Mouse (Mus musculus) embryonic facial prominence, embryonic 12.5 days (tissue): ENCODE data around the gene Chek1. TPM values are rescaled to one million over a fixed set of nuclear protein-coding genes. Genes with fewer than 3 reads are reported as not detected.

Experiments
- ATAC-seq: fragments of 200-750 bp; cut with Nextera tagmentation; 2 replicates; pipeline ENCODE4 v1.8.0; 2017; ENCODE audit not compliant: insufficient number of reproducible peaks, insufficient read depth, low FRiP score, low TSS enrichment
- H3K27ac ChIP-seq: fragments of 300-500 bp; sonication (generic); 2 replicates; pipeline ENCODE4 v1.5.1; 2016; ENCODE audit warnings: mild to moderate bottlenecking
- H3K27me3 ChIP-seq: fragments of 300-500 bp; sonication (generic); 2 replicates; pipeline ENCODE4 v1.6.1; 2016; ENCODE audit warnings: mild to moderate bottlenecking, moderate library complexity
- H3K36me3 ChIP-seq: fragments of 300-500 bp; sonication (generic); 2 replicates; pipeline ENCODE4 v1.6.1; 2016; ENCODE audit warnings: mild to moderate bottlenecking
- H3K4me1 ChIP-seq: fragments of 300-500 bp; sonication (generic); 2 replicates; pipeline ENCODE4 v1.6.1; 2016
- H3K4me2 ChIP-seq: fragments of 300-500 bp; sonication (generic); replicated peaks from 2 replicates; pipeline ENCODE4 v1.6.1; 2016; ENCODE audit warnings: mild to moderate bottlenecking, moderate library complexity
- H3K4me3 ChIP-seq: fragments of 300-500 bp; sonication (generic); 2 replicates; pipeline ENCODE4 v1.5.1; 2016; ENCODE audit warnings: mild to moderate bottlenecking
- H3K9ac ChIP-seq: fragments of 300-500 bp; sonication (generic); 2 replicates; pipeline ENCODE4 v1.6.1; 2016; ENCODE audit warnings: mild to moderate bottlenecking, moderate library complexity
- H3K9me3 ChIP-seq: fragments of 300-500 bp; sonication (generic); 2 replicates; pipeline ENCODE4 v1.6.1; 2016; ENCODE audit warnings: mild to moderate bottlenecking, moderate library complexity
- WGBS: fragments of 180-500 bp; shearing (Covaris S2); methylation state at CpG from one replicate; pipeline ENCODE4 v1.1.7; 2016; 5-methylcytosine and 5-hydroxymethylcytosine counted together
- polyA plus RNA-seq: library from polyadenylated mRNA; unstranded; fragments of >200 nt; fragmentation: Nextera tagmentation; extraction: Ambion mirVana; gene quantifications from 2 replicates; pipeline ENCODE4 v1.2.1, GENCODE M21; 2016

Chek1 gene
- polyA plus RNA-seq, result 50.6 and 51.6 TPM in 2 replicates

DNA sequence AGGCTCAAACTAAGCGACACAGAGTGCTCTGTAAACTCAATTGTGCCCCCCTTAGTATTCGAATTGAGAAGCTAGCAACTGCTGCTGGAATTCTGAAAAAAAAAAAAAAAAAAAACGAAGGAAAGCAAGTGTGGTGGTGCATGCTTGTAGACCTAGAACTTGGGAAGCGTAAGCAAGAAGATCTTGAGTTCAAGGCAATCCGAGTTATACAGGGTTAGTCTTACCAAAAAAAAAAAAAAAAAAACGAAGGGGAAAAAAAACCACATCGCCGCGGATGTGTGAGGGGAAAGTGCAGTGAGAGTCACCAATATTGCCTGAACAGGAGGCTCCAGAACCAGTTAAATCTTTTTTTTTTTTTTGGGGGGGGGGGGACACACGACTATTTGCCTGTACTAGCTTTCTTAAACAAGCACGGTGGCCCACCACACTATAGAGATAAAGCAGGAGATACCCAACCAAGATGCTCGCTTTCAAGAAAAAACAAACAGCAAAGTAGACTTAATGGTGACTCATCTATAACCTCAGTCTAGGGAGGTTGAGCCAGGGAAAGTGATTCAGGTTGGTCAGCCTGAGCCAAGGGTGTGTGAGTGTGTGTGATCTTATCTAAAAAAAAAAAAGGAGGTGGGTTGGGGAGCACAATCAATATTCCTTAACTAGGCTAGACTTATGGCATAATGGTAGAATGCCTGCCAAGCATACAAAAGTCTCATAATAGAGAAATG lies at the start of gene Chek1:
Gene Chek1, minus strand, starts transcription at position 32 of the 722 bp plus-strand sequence.
- peak within 1 kb of the TSS; percentile 95 for H3K27ac ChIP-seq
- H3K27me3 ChIP-seq, result no peaks in the 10 kb centered on the region
- ATAC-seq, result no peak
- no peaks in the 10 kb centered on the region for H3K9me3 ChIP-seq
- H3K4me2 ChIP-seq, result peak within 1 kb of the TSS; percentile 73
- peak within 1 kb of the TSS; percentile 63 for H3K4me3 ChIP-seq
- 7% methylated on average over 12 of the region's 12 CpGs for WGBS
- peak within 1 kb of the TSS; percentile 71 for H3K9ac ChIP-seq
- peaks cover 11% of the 10 kb centered on the region for H3K36me3 ChIP-seq
- peaks cover 7% of the 10 kb centered on the region for H3K4me1 ChIP-seq

DNA sequence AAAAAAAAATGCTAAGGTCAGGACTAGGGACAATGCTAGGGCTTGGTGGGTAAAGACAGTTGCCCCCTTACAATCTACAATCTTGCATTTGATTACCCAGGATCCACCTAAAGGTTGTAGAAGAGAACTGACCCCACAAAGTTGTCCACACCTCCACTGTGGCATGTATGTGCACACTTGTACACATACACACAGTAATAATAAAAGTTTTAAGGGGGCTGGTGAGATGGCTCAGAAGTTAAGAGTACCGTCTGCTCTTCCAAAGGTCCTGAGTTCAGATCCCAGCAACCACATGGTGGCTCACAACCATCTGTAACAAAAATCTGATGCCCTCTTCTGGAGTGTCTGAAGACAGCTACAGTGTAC lies 42.2 kb upstream of the Chek1 start:
- H3K36me3 ChIP-seq, result peaks cover 6% of the 10 kb centered on the region; the same call in 1 of the 2 replicates
- no peak overlapping the region for H3K9ac ChIP-seq
- H3K9me3 ChIP-seq, result no peaks in the 10 kb centered on the region
- no peaks in the 10 kb centered on the region for H3K27me3 ChIP-seq
- peak overlapping the region; percentile 62; the same call in 1 of the 2 replicates for H3K4me2 ChIP-seq
- H3K27ac ChIP-seq, result no peak overlapping the region
- no peak overlapping the region for H3K4me3 ChIP-seq
- 82% methylated on average over 1 of the region's 1 CpGs for WGBS
- H3K4me1 ChIP-seq, result peaks cover 13% of the 10 kb centered on the region
- no peak for ATAC-seq

DNA sequence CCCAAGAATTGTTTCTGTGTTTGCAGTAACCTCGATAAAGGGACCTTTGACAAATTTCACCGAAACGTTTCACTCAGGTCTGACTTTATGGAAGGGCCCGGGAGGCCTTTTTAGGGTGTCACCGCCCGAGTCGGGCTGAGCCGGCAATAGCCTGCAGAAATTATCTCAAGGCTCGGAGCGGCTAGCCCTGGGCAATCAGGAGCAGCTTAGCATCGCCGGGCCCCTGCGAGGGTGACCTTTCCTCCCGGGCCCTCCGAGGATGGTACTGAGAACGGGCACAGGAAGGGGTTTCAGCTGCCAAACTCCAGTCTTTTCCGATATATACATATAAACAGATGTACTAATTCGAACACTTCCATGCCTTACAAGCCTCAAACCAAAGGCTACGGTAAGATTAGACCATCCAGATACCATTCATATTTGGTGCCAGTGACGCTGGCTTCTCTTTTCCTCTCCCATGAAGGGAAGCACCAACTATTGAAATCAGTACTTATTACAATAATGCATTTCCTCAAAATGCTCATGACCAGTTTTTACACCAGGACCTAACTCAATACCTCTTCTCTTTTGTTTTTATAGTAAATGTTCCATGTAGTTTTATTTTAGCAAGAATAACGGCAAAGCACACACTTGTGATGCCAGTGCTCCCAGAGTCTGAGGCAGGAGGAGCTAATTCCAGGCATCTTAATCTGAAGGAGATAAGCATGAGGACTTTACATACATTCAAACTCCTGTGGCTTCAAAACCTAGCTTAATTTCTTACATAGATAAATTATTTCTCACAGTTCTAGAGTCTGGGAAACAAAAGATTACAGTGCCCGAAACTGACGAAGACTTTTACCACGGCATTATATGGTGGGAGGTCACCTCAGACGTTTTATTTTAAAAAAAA lies 41.5 kb upstream of the Chek1 start:
- no peak for ATAC-seq
- H3K4me2 ChIP-seq, result peak overlapping the region; percentile 62
- peaks cover 13% of the 10 kb centered on the region for H3K4me1 ChIP-seq
- peaks cover 12% of the 10 kb centered on the region; the same call in 1 of the 2 replicates for H3K36me3 ChIP-seq
- H3K27ac ChIP-seq, result peak overlapping the region; percentile 88
- H3K9me3 ChIP-seq, result no peaks in the 10 kb centered on the region
- WGBS, result 14% methylated on average over 25 of the region's 25 CpGs
- no peaks in the 10 kb centered on the region for H3K27me3 ChIP-seq
- H3K4me3 ChIP-seq, result peak overlapping the region; percentile 97
- peak overlapping the region; percentile 70 for H3K9ac ChIP-seq

DNA sequence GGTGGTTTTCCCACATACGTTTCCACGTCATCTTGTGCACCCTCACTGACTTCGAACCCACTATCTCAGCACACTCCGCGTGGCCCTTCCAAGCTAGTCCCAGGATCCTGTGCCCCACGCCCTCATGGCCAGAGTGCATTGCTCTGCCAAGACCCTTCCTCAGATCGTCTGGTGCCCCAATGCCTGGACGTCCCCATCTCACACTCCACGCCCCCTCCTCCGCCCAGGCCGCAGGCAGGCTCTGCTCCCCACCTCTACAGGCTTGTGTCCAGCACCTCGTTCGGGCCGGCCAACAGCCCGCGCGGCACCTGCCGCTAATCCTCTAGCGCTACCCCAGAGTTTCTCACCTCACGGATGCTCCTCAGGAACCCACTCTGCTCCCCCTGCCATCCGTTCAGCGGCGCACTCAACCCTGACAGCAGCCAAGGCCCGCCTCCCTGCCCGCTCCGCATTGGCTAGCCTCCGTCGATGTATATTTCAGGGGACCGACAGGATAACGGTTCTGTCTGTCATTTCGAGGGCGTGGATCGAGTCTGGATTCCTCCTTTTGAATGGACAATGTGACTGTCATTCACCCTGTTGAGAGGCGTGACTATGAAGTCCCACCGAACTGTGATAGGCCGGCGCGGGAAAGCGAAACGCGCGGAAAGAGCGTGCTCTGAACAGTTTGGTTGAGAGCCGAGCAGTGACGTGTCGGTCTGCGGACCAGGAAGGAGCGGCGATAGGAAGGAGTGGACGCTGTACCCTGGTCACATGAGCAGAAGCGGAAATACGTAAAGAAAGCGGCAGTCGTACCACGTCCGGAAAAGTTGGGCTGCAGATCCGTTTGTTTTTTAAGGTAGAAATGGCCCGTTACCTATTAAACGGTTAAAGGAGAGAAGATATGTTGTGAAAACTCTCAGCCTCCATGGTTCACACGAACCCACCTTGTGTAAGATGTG lies 40.6 kb upstream of the Chek1 start, which contains the start of gene Stt3a:
Gene Stt3a, minus strand, starts transcription at position 477 of the 941 bp plus-strand sequence.
- Histone ChIP-seq H3K4me2 (peak within 1 kb of the TSS; percentile 81), H3K4me1 (peaks cover 13% of the 10 kb centered on the region), H3K9me3 (no peaks in the 10 kb centered on the region), H3K27ac (peak within 1 kb of the TSS; percentile 88), H3K27me3 (no peaks in the 10 kb centered on the region), H3K4me3 (peak within 1 kb of the TSS; percentile 97), H3K36me3 (peaks cover 19% of the 10 kb centered on the region), H3K9ac (peak within 1 kb of the TSS; percentile 74)
- under 1% methylated on average over 60 of the region's 60 CpGs for WGBS
- peak; percentile 100 for ATAC-seq

DNA sequence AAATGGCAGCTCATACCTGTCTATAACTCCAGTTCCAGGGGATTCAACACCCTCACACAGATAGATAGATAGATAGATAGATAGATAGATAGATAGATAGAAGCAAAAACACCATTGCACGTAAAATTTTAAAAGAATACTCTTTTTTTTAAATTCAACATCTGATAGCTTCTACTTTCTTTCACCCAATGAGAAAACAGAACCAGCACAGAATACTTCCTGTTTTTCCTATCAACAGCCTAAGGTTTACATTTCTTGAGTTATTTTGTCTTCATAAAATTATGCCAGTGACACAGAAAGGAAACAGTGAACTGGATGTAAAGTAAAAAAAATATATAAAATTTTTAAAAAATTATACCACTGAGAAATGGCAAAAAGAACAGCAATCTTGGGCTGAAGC lies 37.5 kb upstream of the Chek1 start:
- no peak for ATAC-seq
- Histone ChIP-seq H3K27ac (no peak overlapping the region), H3K4me2 (no peak overlapping the region), H3K9ac (no peak overlapping the region), H3K36me3 (peaks cover 35% of the 10 kb centered on the region), H3K4me3 (no peak overlapping the region), H3K9me3 (no peaks in the 10 kb centered on the region), H3K4me1 (peaks cover 13% of the 10 kb centered on the region), H3K27me3 (no peaks in the 10 kb centered on the region)
- WGBS, result 96% methylated on average over 1 of the region's 1 CpGs

DNA sequence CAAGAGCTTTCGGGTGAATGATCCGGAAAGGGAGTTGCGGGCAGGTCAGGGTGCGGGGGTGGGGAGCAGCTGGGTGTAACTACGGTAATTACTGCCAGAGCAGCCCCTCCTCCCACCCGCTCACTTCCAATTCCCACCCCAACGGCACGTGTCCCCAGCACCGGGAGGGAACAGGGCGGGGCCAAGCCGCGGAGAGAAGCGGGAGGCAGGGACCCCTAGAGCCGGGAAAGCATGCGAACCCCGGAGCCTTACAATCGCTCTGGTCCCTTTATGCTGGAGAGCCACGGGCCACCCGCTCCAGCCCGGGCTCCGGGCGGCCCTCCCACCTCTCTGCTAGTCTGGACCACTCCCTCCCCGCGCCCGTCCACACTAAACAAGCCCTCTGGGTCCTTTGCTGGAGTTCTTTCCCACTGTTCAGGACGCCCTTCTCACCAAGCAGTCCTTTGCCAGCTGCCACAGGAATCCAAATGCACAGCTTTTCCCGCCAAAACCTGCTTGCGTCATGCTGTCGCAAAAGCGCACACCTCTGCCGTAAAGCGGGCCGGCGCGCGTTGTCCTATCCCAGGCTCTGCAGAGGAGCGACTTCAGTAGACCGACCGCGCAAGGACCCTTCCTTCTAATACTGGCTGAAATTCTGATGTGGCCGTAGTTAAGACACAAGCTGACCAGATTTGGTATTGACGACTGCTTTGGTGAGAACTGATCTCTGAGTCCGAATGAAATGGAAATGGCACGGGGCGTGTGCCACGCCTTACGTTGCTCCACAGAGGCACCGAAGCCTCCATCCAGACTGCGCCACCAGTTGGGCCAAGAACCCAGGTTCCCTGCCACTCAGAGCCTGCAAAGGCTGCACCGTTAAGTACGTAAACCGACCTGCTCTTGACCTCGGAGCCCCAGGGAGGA lies 483 bp downstream of the Chek1 start:
- ATAC-seq, result peak; percentile 96
- H3K36me3 ChIP-seq, result peaks cover 19% of the 10 kb centered on the region
- WGBS, result under 1% methylated on average over 51 of the region's 53 CpGs

DNA sequence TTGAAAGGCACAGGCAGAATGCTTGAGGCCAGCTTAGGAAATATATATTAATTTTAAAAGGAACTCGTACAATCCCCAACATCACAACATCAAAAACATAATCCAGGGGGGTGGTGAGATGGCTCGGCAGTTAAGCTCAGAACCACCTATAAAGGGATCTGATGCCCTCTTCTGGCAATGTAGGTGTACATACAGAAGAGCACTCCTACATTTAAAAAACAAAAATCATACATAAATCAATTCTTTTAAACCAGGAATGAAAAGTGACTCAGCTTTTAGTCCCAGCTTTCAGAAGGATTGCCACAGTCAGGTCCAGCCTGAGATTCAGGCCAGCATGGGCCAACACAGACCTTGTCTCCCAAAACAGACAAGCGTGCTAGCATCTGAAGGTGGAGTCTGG lies 10.2 kb downstream of the Chek1 start:
- Histone ChIP-seq H3K27ac (no peak overlapping the region), H3K4me1 (no peaks in the 10 kb centered on the region), H3K9ac (no peak overlapping the region), H3K4me3 (no peak overlapping the region), H3K9me3 (no peaks in the 10 kb centered on the region), H3K27me3 (no peaks in the 10 kb centered on the region), H3K4me2 (no peak overlapping the region), H3K36me3 (peaks cover 28% of the 10 kb centered on the region)
- no peak for ATAC-seq
- WGBS, result 85% methylated on average over 3 of the region's 3 CpGs

More for the DNA sequence above, 483 bp downstream of the Chek1 start:
- H3K4me3 ChIP-seq, result peak overlapping the region; percentile 63
- peak overlapping the region; percentile 71 for H3K9ac ChIP-seq
- H3K4me1 ChIP-seq, result peaks cover 7% of the 10 kb centered on the region
- H3K4me2 ChIP-seq, result peak overlapping the region; percentile 73
- no peaks in the 10 kb centered on the region for H3K27me3 ChIP-seq
- H3K9me3 ChIP-seq, result no peaks in the 10 kb centered on the region
- H3K27ac ChIP-seq, result peak overlapping the region; percentile 95

DNA sequence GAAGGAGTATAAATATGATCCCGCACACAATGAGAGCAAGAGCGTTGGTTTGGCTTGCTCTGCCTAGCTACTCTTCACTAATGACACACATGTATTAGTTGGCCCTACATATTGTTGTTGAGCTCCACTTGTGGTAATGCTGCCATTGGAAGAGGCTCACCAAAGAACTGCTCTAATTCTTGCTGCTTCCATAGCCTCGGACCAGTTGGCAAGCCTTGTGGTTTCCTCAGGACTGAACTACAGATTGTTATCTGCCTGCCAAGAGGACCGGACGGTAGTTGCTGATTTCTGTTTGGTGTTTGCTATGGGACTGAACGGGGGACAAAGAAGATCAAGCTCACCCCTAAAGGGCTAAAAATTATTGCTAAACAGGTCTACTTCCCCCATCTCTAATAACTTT lies 19.6 kb downstream of the Chek1 start:
- Histone ChIP-seq H3K4me1 (no peaks in the 10 kb centered on the region), H3K4me3 (no peak overlapping the region), H3K27ac (no peak overlapping the region), H3K36me3 (peaks cover 13% of the 10 kb centered on the region), H3K4me2 (no peak overlapping the region), H3K27me3 (no peaks in the 10 kb centered on the region), H3K9ac (no peak overlapping the region), H3K9me3 (no peaks in the 10 kb centered on the region)
- no peak for ATAC-seq
- WGBS, result 93% methylated on average over 6 of the region's 6 CpGs

DNA sequence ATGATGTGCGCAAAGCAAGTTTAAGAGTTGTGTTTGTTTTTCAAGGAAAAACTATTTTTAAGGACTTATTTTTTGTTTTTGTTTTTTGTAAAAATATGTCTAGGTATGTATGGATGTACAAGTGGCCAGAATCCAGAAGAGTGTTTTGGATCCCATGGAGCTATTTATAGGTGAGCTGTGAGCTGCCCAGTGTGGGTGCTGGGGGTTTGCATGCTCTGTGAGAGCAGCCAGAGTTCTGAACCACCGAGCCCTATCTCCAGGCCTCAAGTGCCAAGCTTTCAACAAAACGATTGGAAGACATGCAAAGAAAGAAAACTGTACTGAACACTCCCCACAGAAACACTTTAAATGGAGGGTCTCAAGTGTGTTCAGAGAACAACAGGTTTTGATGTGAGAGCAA lies 20.9 kb downstream of the Chek1 start:
- Histone ChIP-seq H3K9me3 (no peaks in the 10 kb centered on the region), H3K27ac (no peak overlapping the region), H3K36me3 (peaks cover 11% of the 10 kb centered on the region), H3K9ac (no peak overlapping the region), H3K27me3 (no peaks in the 10 kb centered on the region), H3K4me1 (no peaks in the 10 kb centered on the region), H3K4me2 (no peak overlapping the region), H3K4me3 (no peak overlapping the region)
- ATAC-seq, result no peak
- WGBS, result 84% methylated on average over 3 of the region's 3 CpGs

DNA sequence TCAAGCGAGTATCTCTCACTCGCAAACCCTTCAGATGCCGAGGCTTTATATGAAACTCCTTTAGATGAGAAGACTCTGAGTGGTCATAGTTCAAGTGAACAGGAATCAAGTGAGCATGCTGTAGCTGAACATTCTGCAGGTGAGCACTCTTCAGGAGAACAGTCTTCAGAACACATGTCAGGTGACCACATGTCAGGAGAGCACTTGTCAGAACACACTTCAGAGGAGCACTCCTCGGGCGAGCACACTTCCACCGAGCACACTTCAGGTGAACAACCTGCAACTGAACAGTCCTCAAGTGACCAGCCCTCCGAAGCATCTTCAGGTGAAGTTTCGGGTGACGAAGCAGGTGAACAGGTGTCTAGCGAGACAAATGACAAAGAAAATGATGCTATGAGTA lies 32.6 kb downstream of the Chek1 start:
- Histone ChIP-seq H3K27me3 (no peaks in the 10 kb centered on the region), H3K9ac (no peak overlapping the region), H3K4me2 (no peak overlapping the region), H3K9me3 (no peaks in the 10 kb centered on the region), H3K36me3 (no peaks in the 10 kb centered on the region), H3K4me3 (no peak overlapping the region), H3K27ac (no peak overlapping the region), H3K4me1 (no peaks in the 10 kb centered on the region)
- 94% methylated on average over 10 of the region's 10 CpGs for WGBS
- ATAC-seq, result no peak
